Mouse (Mus musculus) lung, adult 2 months (tissue): ENCODE results near the gene Hoxa7.

ENCODE experiments used
- CTCF ChIP-seq: fragments of 200-500 bp; IDR thresholded peaks from 2 replicates; pipeline ENCODE4 v1.5.1; 2011; ENCODE audit warnings: mild to moderate bottlenecking, low read length, control low read depth; ENCODE audit not compliant: insufficient read depth
- POLR2A ChIP-seq: fragments of 200-500 bp; IDR thresholded peaks from 2 replicates; pipeline ENCODE4 v1.6.1; 2011; ENCODE audit warnings: low read depth, mild to moderate bottlenecking, control low read depth, low read length, borderline replicate concordance; ENCODE audit errors: extremely low read depth

DNA sequence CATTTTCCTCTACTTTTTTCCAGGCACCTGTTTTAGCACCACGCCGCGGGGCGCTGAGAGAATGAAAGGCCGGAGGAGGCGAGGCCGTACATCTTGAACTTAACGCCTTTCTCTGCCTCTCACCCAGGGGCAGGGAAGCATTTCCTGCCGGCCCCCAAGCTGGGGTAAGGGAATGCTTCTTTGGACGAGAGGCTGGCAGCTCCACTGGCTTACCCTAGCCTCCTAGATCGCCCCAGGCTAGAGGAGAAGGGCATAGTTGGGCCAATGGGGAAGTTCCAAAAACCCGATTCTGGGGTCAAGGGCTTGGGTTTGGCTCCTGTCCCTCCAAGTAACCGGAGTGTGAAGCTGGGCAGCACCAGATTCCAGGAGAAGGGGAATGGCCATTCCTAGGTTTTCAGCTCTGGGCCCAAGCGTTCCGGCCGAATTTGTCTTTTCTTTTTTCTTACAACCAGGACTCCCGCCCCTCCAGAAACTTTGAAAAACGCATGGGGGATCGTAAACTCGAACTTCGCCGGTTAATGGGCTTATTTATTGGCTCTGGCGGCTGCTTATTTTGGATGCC lies 11.4 kb upstream of the Hoxa7 start:
- TF ChIP-seq CTCF, result no peak
- TF ChIP-seq POLR2A, result no peak
